7 mouse cellular contexts compared by ENCODE assay signal in the genomic region with DNA sequence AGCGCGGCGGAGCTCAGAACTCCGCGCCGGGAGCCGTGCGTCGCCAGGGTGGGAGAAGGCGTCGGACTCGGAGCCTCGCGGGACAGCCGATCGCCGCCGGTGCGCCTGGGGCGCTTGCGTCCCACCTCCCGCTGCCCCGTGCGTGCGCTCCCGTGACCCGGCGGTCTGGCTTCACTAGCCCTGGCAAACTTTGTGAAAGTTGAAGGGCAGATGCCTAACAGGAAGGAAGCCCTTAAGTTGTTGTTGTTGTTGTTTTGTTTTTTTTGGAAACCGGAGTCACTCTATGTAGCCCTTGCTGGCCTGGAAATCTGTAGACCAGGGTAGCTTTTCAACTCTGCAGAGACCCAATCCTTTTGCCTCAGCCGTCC. TPM values are rescaled to one million over a fixed set of nuclear protein-coding genes. Genes with fewer than 3 reads are reported as not detected.
A peak's percentile ranks its signal among the peaks of the same experiment; 100 is the strongest.
DNase-seq lines count a peak whose midpoint lies in the region; ATAC-seq and TF ChIP-seq lines count a peak whose summit lies in the region.

No protein-coding gene starts in this region.

- no peak for TF ChIP-seq EP300 in stomach, postnatal 0 days (optimal IDR thresholded peaks at IDR 0.05)

- no peaks in the 10 kb centered on the region; the same call in 1 of the 2 replicates for H3K4me1 ChIP-seq in spleen, adult 2 months (ENCODE audit: control insufficient read depth, insufficient read depth, insufficient read length)
- H3K4me1 ChIP-seq in limb, embryonic 15.5 days, result 0 out of 2 replicates have a peak, but pooled peaks cover 3% of the 10 kb centered on the region
- no peaks in the 10 kb centered on the region for H3K4me1 ChIP-seq in stomach, postnatal 0 days (replicated peaks; ENCODE audit: control insufficient read depth, insufficient read depth)

- WGBS in spleen, adult 2 months, result 1% methylated on average over 30 of the region's 30 CpGs
- under 1% methylated on average over 30 of the region's 30 CpGs for WGBS in limb, embryonic 15.5 days
- under 1% methylated on average over 28 of the region's 30 CpGs for WGBS in stomach, postnatal 0 days

- DNase-seq in spleen, adult 2 months (ENCODE audit: low read depth in 1 of 2, low spot score in 2 of 2), result no peak
- DNase-seq in spleen, adult 12 weeks (ENCODE audit: low spot score), result no peak
- DNase-seq in stomach, postnatal 0 days (ENCODE audit: low spot score), result no peak
- no peak for DNase-seq in cerebellum, adult 8-10 months
- DNase-seq in cerebellum, postnatal 14 days, result no peak

- peak overlapping the region; percentile 69 for H3K4me3 ChIP-seq in spleen, adult 2 months (ENCODE audit: extremely low read depth, insufficient read depth, insufficient read length)
- peak overlapping the region; percentile 81 for H3K4me3 ChIP-seq in limb, embryonic 15.5 days
- peak overlapping the region; percentile 78 for H3K4me3 ChIP-seq in stomach, postnatal 0 days (ENCODE audit: low read depth, low read length)

- H3K27me3 ChIP-seq in spleen, adult 2 months (ENCODE audit: control insufficient read depth, insufficient read depth, low read length), result peaks cover 3% of the 10 kb centered on the region; the same call in 1 of the 2 replicates
- H3K27me3 ChIP-seq in limb, embryonic 15.5 days, result no peaks in the 10 kb centered on the region
- no peaks in the 10 kb centered on the region for H3K27me3 ChIP-seq in stomach, postnatal 0 days (ENCODE audit: control insufficient read depth, insufficient read depth, low read length)

- peak overlapping the region; percentile 89 for H3K9ac ChIP-seq in limb, embryonic 15.5 days
- peak overlapping the region; percentile 95 for H3K9ac ChIP-seq in stomach, postnatal 0 days (ENCODE audit: low read length)

- TF ChIP-seq POLR2A in spleen, adult 2 months (IDR thresholded peaks at IDR 0.05; ENCODE audit: low read depth, low read length), result no peak

- no peaks in the 10 kb centered on the region for H3K9me3 ChIP-seq in limb, embryonic 15.5 days
- H3K9me3 ChIP-seq in stomach, postnatal 0 days (ENCODE audit: control insufficient read depth, low read length), result no peaks in the 10 kb centered on the region

- TF ChIP-seq CTCF in spleen, adult 2 months (IDR thresholded peaks at IDR 0.05; ENCODE audit: extremely low read depth, insufficient read depth, insufficient read length, insufficient replicate concordance), result no peak
- TF ChIP-seq CTCF in stomach, postnatal 0 days (IDR thresholded peaks at IDR 0.05; ENCODE audit: low read depth), result no peak

- no peaks in the 10 kb centered on the region for H3K36me3 ChIP-seq in spleen, adult 2 months (ENCODE audit: control insufficient read depth, insufficient read depth, low read length)
- H3K36me3 ChIP-seq in limb, embryonic 15.5 days, result no peaks in the 10 kb centered on the region
- no peaks in the 10 kb centered on the region for H3K36me3 ChIP-seq in stomach, postnatal 0 days (ENCODE audit: control insufficient read depth, insufficient read depth, low read length)

- H3K27ac ChIP-seq in spleen, adult 2 months (ENCODE audit: insufficient read depth, low read length), result peak overlapping the region; percentile 61
- peak overlapping the region; percentile 79 for H3K27ac ChIP-seq in limb, embryonic 15.5 days
- H3K27ac ChIP-seq in stomach, postnatal 0 days (replicated peaks), result peak overlapping the region; percentile 91

- peak overlapping the region; percentile 72 for H3K4me2 ChIP-seq in limb, embryonic 15.5 days
- H3K4me2 ChIP-seq in stomach, postnatal 0 days (replicated peaks; ENCODE audit: low read depth), result peak overlapping the region; percentile 72

- peak; percentile 36; the same call in 1 of the 2 replicates for ATAC-seq in erythroblast, adult 5-6 weeks (replicated peaks; ENCODE audit: low FRiP score, poor library complexity, severe bottlenecking)
- ATAC-seq in limb, embryonic 15.5 days (ENCODE audit: insufficient number of reproducible peaks, low FRiP score, low TSS enrichment, low read depth), result no peak
- ATAC-seq in stomach, postnatal 0 days (ENCODE audit: low FRiP score, low TSS enrichment), result no peak

RNA-seq across cellular contexts. Expression of a gene that starts 0.6 kb away (rescaled TPM):
- polyA plus RNA-seq in spleen, adult 2 months (2012; rRNA removed), result 4.1 and 5.6 TPM in 2 replicates
- 52.3 and 59.8 TPM in 2 replicates for total RNA-seq in erythroblast, adult 5-6 weeks (2015; ENCODE audit: low replicate concordance)
- total RNA-seq in erythroblast, adult 5-6 weeks (2017; ENCODE audit: low replicate concordance), result 55.9 and 70.3 TPM in 2 replicates
- 44.8 and 47.3 TPM in 2 replicates for polyA plus RNA-seq in limb, embryonic 15.5 days (2015; fragmentation: Nextera tagmentation; extraction: Ambion mirVana)
- polyA plus RNA-seq in stomach, postnatal 0 days (2015; fragmentation: Nextera tagmentation; extraction: Ambion mirVana), result 39.4 and 45.1 TPM in 2 replicates

RNA-seq across cellular contexts. Expression of a gene that starts 57.8 kb away (rescaled TPM):
- 20.7 and 20.8 TPM in 2 replicates for polyA plus RNA-seq in spleen, adult 2 months (2012; rRNA removed)
- total RNA-seq in erythroblast, adult 5-6 weeks (2015; ENCODE audit: low replicate concordance), result 14.8 and 31.1 TPM in 2 replicates
- 6.4 and 7.4 TPM in 2 replicates for total RNA-seq in erythroblast, adult 5-6 weeks (2017; ENCODE audit: low replicate concordance)
- polyA plus RNA-seq in limb, embryonic 15.5 days (2015; fragmentation: Nextera tagmentation; extraction: Ambion mirVana), result 46.1 and 51.2 TPM in 2 replicates
- polyA plus RNA-seq in stomach, postnatal 0 days (2015; fragmentation: Nextera tagmentation; extraction: Ambion mirVana), result 30.8 and 33.0 TPM in 2 replicates
